In genomic region chr2:144086183-144086847, GRCm38 (mm10) we compare ENCODE assay signal across 9 mouse cellular contexts. TPM values are rescaled to one million over a fixed set of nuclear protein-coding genes. Genes with fewer than 3 reads are reported as not detected.
A peak's percentile ranks its signal among the peaks of the same experiment; 100 is the strongest.
DNase-seq lines count a peak whose midpoint lies in the region; ATAC-seq lines count a peak whose summit lies in the region.
"Had no signal": no experiment of that assay in that cellular context is flagged by ENCODE, and none has a peak within 500 bp of the region (broad histone marks: within the 10 kb centered on the region; RNA-seq: fewer than 3 reads in every experiment).

No protein-coding gene starts in this region.

- no peak for ATAC-seq in inflammation-experienced regulatory T-cells, adult 6 months
- ATAC-seq: Patski had no signal

- intact Hi-C loops in left cerebral cortex, postnatal 4 days (cut with DNase I), result no loop called here

- peak; percentile 78 for DNase-seq in ovary, adult 18-20 months (ENCODE audit: low spot score)
- DNase-seq in ovary, postnatal 10 days (ENCODE audit: low spot score), result no peak
- peak; percentile 75 to 81 for DNase-seq in heart, adult 9 months (ENCODE audit: low spot score in 2 of 2)
- DNase-seq in kidney, adult 9 months, result peak; percentile 80
- peak; percentile 70 for DNase-seq in lung, postnatal 36 days
- no peak for DNase-seq in left cerebral cortex, postnatal 4 days
- DNase-seq in layer of hippocampus, postnatal 25 days (ENCODE audit: extremely low spot score in 1 of 2, low spot score in 1 of 2), result no peak

RNA-seq across cellular contexts. Expression of gene Banf2, which starts 53.5 kb away (rescaled TPM):
- polyA plus RNA-seq in inflammation-experienced regulatory T-cells, adult 6 months (2017; shearing (Covaris generic)), result not detected
- total RNA-seq in left cerebral cortex, postnatal 4 days (2021), result not detected
- total RNA-seq in layer of hippocampus, postnatal 25 days (2021), result not detected
- polyA plus RNA-seq: Patski had no signal

Comparison
In these comparisons a context has a peak if more than half of its experiments do, and no peak if none do; other contexts are left out.
1. DNase-seq: peak in ovary, adult 18-20 months (single experiment), heart, adult 9 months (2 of 2), kidney, adult 9 months (single experiment) and lung, postnatal 36 days (single experiment); none in ovary, postnatal 10 days (single experiment), left cerebral cortex, postnatal 4 days (single experiment) and layer of hippocampus, postnatal 25 days (0 of 2).